Mouse (Mus musculus) lung, embryonic 16.5 days (tissue): ENCODE results near the gene Pcp2. TPM values are rescaled to one million over a fixed set of nuclear protein-coding genes. Genes with fewer than 3 reads are reported as not detected.

Source experiments
- ATAC-seq: fragments of 200-750 bp; cut with Nextera tagmentation; 2 replicates; pipeline ENCODE4 v1.8.0; 2017; ENCODE audit warnings: low read depth, mild to moderate bottlenecking, moderate library complexity
- H3K27ac ChIP-seq: fragments of 300-500 bp; sonication (generic); 2 replicates; pipeline ENCODE4 v1.5.1; 2014; ENCODE audit warnings: mild to moderate bottlenecking, control low read depth, low read length
- H3K27me3 ChIP-seq: fragments of 300-500 bp; sonication (generic); 2 replicates; pipeline ENCODE4 v1.6.1; 2014; ENCODE audit warnings: low read depth, low read length, mixed read lengths; ENCODE audit not compliant: control insufficient read depth, insufficient read depth
- H3K36me3 ChIP-seq: fragments of 300-500 bp; sonication (generic); 2 replicates; pipeline ENCODE4 v1.6.1; 2014; ENCODE audit warnings: low read length; ENCODE audit not compliant: control insufficient read depth, insufficient read depth
- H3K4me1 ChIP-seq: fragments of 300-500 bp; sonication (generic); replicated peaks from 2 replicates; pipeline ENCODE4 v1.6.1; 2014; ENCODE audit warnings: low read length, mixed read lengths; ENCODE audit not compliant: control insufficient read depth, insufficient read depth
- H3K4me2 ChIP-seq: fragments of 300-500 bp; sonication (generic); 2 replicates; pipeline ENCODE4 v1.6.1; 2014; ENCODE audit warnings: low read depth, low read length, control low read depth
- H3K4me3 ChIP-seq: fragments of 300-500 bp; sonication (generic); 2 replicates; pipeline ENCODE4 v1.5.1; 2014; ENCODE audit warnings: mild to moderate bottlenecking, low read length, control low read depth
- H3K9ac ChIP-seq: fragments of 300-500 bp; sonication (generic); 2 replicates; pipeline ENCODE4 v1.6.1; 2014; ENCODE audit warnings: low read length, control low read depth
- H3K9me3 ChIP-seq: fragments of 300-500 bp; sonication (generic); 2 replicates; pipeline ENCODE4 v1.6.1; 2016; ENCODE audit warnings: low read length; ENCODE audit not compliant: control insufficient read depth
- WGBS: fragments of 180-500 bp; shearing (Covaris S2); extraction: QIAGEN DNeasy Blood & Tissue Kit; methylation state at CpG from one replicate; pipeline ENCODE4 v1.1.7; 2014; 5-methylcytosine and 5-hydroxymethylcytosine counted together
- polyA plus RNA-seq: library from polyadenylated mRNA; unstranded; fragments of >200 nt; fragmentation: Nextera tagmentation; extraction: Ambion mirVana; gene quantifications from 2 replicates; pipeline ENCODE4 v1.2.1, GENCODE M21; 2015

The Pcp2 gene
- polyA plus RNA-seq, 1 experiment from 2014 or later = 0.10 TPM

DNA sequence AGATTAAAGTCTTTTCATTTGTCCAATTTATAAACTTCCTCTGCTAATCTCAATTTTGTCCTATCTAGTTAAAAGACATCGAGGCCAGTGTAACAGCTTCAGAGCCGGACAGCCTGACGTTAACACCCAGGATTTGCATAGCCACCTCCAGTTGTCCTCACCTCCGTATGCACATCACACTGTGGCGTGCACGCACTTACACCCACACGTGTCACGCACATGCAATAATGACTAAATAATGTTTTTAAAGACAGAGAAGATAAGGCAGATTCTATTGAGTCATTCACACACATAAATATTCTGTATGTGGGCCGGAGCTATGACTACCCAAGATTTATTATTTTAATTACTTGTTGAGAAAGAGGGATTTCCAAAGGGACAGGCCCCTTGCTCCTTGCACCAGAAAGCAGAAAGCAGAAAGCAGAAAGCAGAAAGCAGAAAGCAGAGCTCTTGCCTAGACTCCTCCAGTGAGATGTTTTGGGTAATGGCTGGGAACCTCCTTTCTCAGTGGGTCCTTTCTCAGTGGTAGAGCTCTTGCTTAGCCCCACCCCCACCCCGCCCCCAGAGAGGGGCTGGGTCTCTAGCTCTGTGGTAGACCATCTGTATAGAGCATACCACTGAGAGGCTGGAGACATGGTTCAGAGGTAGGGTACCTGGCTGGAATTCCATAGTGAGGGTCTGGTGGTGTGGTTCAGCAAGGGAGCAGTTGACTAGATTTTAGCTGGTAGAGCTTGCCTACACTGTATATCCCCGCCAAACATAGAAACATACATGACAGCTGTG is 29.6 kb upstream of the Pcp2 start:
- WGBS = 59% methylated on average over 11 of the region's 11 CpGs
- ATAC-seq = no peak
- Histone ChIP-seq H3K36me3 (no peaks in the 10 kb centered on the region), H3K4me2 (no peak overlapping the region), H3K4me3 (no peak overlapping the region), H3K27ac (no peak overlapping the region), H3K9me3 (no peaks in the 10 kb centered on the region), H3K4me1 (no peaks in the 10 kb centered on the region), H3K9ac (no peak overlapping the region), H3K27me3 (no peaks in the 10 kb centered on the region)

DNA sequence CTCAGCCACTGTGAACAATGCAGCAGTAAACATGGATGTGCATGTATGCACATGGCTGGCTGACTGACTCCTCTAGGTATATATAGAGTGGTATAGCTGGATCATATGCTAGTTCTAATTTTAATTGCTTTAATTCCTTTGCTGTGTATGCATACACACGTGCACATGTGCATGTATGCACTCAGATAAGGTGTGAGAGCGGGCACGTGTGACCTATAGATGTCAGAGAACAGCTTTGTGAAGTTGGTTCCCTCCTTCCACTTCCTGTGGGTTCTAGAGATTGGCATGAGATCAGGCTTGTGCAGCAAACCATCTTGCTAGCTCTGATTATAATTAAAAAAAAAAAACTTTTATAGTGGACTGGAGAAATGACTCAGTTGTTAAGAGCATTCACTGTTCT is 27.5 kb upstream of the Pcp2 start:
- no peaks in the 10 kb centered on the region for H3K36me3 ChIP-seq
- WGBS = 59% methylated on average over 3 of the region's 3 CpGs
- no peaks in the 10 kb centered on the region for H3K27me3 ChIP-seq
- H3K4me2 ChIP-seq = no peak overlapping the region
- H3K9me3 ChIP-seq = no peaks in the 10 kb centered on the region
- no peak for ATAC-seq
- no peak overlapping the region for H3K27ac ChIP-seq
- no peak overlapping the region for H3K9ac ChIP-seq
- no peaks in the 10 kb centered on the region for H3K4me1 ChIP-seq
- no peak overlapping the region for H3K4me3 ChIP-seq

DNA sequence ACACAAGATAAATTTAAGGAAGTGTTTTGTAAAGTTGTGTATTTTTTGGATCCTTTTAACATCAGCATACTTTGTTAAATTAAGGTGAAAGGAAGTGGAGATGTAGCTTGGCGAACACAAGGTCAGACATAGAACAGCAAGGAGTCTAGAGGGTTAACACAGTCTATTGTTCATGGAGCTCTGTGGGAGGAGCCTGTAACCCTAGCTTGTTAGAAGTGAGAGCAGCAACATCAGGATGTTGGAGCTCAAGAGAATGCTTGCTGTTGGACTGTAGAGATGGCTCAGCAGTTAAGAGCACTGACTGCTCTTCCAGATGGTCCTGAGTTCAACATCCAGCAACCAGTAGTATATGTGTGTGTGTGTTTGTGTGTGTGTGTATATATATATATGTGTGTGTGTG is 23.6 kb upstream of the Pcp2 start:
- 45% methylated on average over 1 of the region's 1 CpGs for WGBS
- Histone ChIP-seq H3K4me2 (no peak overlapping the region), H3K4me3 (no peak overlapping the region), H3K9me3 (no peaks in the 10 kb centered on the region), H3K36me3 (no peaks in the 10 kb centered on the region), H3K9ac (no peak overlapping the region), H3K27me3 (no peaks in the 10 kb centered on the region), H3K4me1 (no peaks in the 10 kb centered on the region), H3K27ac (no peak overlapping the region)
- ATAC-seq = no peak

DNA sequence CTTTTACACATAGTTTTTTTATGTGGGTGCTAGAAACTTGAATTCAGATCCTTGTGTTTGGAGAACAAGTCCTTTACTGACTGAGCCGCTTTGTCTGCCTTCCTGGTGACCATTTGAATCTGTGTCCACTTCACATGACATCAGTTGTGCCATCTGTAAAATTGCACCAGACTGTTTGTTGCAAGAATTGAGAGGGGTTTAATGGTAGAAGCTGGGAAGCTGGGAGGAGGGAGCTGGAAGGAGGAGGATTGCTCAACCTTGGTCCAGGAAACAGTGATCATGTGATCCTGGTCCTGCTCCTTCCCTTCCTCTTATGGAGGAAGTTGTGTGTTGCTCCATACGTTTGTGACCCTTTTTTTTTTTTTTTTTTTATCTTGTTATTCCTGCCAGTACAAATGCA is 22.9 kb upstream of the Pcp2 start:
- H3K4me1 ChIP-seq = no peaks in the 10 kb centered on the region
- no peak overlapping the region for H3K27ac ChIP-seq
- no peak for ATAC-seq
- H3K4me3 ChIP-seq = no peak overlapping the region
- H3K4me2 ChIP-seq = no peak overlapping the region
- WGBS = 51% methylated on average over 2 of the region's 2 CpGs
- H3K9me3 ChIP-seq = no peaks in the 10 kb centered on the region
- no peak overlapping the region for H3K9ac ChIP-seq
- no peaks in the 10 kb centered on the region for H3K27me3 ChIP-seq
- H3K36me3 ChIP-seq = no peaks in the 10 kb centered on the region

DNA sequence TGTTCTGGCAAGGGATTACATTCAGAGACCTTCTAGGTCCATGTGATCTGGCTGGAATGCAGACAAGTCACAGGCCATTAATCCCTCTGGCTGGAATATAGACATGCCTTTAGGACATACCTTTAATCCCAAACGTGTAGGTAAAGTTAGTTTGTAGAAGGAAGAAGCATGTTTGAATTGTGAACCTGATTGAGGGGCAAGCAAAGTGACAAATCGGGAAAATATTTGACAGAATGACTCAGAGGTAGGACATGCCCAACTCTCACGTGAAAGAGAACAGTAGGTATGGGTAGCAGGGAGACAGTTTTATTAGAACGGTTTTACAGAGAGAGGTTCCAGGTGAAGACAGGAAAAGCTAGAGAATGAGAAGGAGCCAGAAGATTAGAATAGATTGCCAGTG is 22.2 kb upstream of the Pcp2 start:
- H3K4me1 ChIP-seq = no peaks in the 10 kb centered on the region
- no peak overlapping the region for H3K4me2 ChIP-seq
- 64% methylated on average over 4 of the region's 4 CpGs for WGBS
- no peaks in the 10 kb centered on the region for H3K9me3 ChIP-seq
- H3K27ac ChIP-seq = no peak overlapping the region
- no peaks in the 10 kb centered on the region for H3K27me3 ChIP-seq
- no peak overlapping the region for H3K9ac ChIP-seq
- ATAC-seq = no peak
- H3K36me3 ChIP-seq = no peaks in the 10 kb centered on the region
- H3K4me3 ChIP-seq = no peak overlapping the region

DNA sequence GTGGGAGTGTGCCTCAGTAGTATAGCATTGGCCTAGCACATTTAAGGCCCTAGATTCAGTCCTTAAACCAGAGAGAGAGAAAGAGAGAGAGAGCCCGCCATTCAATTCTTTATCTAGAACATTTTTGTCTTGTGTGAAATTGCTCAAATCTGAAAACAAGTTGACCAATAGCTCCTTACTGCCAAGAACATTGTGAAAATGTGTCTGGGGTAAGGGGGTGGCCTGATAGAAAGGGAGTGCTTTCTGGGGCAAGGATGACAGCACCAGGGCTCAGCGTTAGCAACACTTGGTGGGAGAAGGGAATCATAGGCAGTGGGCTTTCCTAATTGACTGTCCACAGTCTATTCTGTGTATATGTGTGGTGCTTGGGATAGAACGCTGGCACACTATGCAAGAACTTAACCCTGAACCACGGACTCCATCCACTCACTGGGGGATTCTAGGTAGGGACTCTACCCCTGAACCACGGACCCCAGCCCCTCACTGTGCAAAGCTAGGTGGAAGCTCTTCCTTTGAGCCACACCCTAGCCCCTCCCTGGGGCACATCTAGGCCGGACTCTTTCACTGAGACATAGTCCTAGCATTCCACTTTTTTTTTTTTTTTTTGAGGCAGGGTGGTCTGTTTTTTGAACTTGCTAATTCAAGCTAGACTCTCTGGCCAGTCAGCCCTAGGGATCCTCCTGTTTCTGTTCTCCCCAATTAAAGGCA is 21.6 kb upstream of the Pcp2 start:
- Histone ChIP-seq H3K9ac (no peak overlapping the region), H3K9me3 (no peaks in the 10 kb centered on the region), H3K27ac (no peak overlapping the region), H3K4me1 (no peaks in the 10 kb centered on the region), H3K36me3 (no peaks in the 10 kb centered on the region), H3K27me3 (no peaks in the 10 kb centered on the region), H3K4me3 (no peak overlapping the region), H3K4me2 (no peak overlapping the region)
- WGBS = 75% methylated on average over 6 of the region's 6 CpGs
- no peak for ATAC-seq

DNA sequence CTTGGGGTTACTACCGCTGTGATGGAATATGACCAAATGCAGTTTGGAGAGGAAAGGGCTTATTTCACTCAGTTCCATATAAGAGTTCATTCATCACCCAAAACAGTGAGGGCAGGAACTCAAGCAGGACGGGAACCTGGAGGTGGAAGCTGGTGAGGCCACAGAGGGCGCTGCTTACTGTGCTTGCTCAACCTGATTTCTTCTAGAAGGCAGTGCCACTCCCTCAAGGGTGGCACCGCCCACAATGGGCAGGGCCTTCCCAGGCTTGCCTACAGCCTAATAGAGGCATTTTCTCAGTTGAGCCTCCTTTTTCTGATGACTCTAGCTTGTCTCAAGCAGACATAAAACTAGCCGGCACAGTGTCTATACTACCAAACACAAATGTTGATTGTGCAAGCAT is 20.5 kb upstream of the Pcp2 start:
- no peak overlapping the region for H3K4me2 ChIP-seq

DNA sequence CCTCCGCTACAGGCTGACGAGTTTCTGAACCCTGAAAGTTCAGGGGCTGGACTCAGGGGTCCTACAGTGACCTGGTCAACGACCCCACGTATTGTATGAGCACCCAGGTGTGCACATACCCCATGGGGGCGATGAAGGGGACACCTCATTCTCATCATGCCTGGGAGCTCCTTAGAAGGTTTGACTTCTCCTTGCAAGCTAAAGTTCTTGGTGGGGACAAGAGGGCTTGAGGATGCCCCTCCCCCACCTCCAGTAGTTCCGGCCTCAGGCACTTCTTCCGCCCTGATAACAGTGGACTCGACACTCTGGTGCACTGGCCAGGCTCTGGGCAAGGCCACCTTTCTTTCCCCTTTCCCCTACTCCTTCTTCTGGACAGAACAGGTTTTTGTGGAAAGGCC is 6.1 kb upstream of the Pcp2 start:
- ATAC-seq = peak; percentile 60
- H3K4me3 ChIP-seq = peak overlapping the region; percentile 73
- peak overlapping the region; percentile 71 for H3K9ac ChIP-seq
- peaks cover 2% of the 10 kb centered on the region; the same call in 1 of the 2 replicates for H3K27me3 ChIP-seq
- WGBS = 8% methylated on average over 8 of the region's 8 CpGs
- peak overlapping the region; percentile 17 for H3K27ac ChIP-seq
- H3K9me3 ChIP-seq = no peaks in the 10 kb centered on the region
- peaks cover 6% of the 10 kb centered on the region for H3K36me3 ChIP-seq
- peak overlapping the region; percentile 85 for H3K4me2 ChIP-seq
- peaks cover 7% of the 10 kb centered on the region; the same call in 1 of the 2 replicates for H3K4me1 ChIP-seq

More for the DNA sequence above, 20.5 kb upstream of the Pcp2 start:
- H3K9ac ChIP-seq = no peak overlapping the region
- no peak overlapping the region for H3K27ac ChIP-seq
- no peaks in the 10 kb centered on the region for H3K9me3 ChIP-seq
- H3K27me3 ChIP-seq = no peaks in the 10 kb centered on the region
- H3K4me1 ChIP-seq = no peaks in the 10 kb centered on the region
- no peaks in the 10 kb centered on the region for H3K36me3 ChIP-seq
- ATAC-seq = peak; percentile 41; the same call in 1 of the 2 replicates
- H3K4me3 ChIP-seq = no peak overlapping the region
- 13% methylated on average over 5 of the region's 5 CpGs for WGBS

DNA sequence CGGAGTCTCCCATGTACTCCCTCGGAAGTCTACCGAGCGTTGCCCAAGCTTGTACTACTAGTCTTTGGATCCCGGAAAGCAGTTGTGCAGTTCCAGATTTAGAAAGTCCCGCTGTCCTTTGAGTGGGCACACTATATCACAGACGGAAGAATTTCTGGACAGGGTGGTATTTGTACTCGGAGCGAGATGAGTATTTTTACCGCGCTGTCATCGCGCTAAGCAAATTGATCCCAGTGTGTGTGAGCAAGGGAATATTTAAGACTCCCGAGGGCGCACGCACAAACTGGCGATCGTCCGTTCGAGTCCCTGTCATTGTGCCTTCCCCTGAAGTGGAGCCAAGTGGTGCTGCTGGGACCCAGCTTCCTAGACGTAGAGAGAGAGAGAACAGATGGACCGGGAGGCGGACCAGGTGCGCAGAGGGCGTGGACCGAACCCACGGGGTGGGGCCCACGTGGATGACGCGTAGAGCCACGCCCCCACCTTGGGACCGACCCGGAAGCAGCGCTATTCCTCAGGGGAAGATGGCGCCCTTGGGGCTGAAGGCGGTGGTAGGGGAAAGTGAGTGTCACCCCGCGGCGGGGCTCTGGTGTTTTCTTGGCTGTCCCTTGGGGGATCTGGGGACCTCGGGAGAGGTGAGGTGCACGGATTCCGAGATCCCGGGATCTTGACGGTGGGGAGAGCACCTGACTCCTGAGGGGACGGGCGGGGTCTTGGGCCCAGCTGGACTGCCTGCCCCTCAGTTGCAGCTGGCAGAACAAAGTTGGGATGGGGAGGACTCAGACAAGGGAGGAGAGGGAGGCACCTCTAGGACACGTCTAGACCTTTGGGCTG is 5.5 kb upstream of the Pcp2 start, which contains the start of gene Stxbp2:
Gene Stxbp2, plus strand, starts transcription at position 309 of the 831 bp plus-strand sequence.
- no peaks in the 10 kb centered on the region for H3K9me3 ChIP-seq
- 4% methylated on average over 47 of the region's 47 CpGs for WGBS
- peaks cover 6% of the 10 kb centered on the region for H3K36me3 ChIP-seq
- peak; percentile 92 for ATAC-seq
- H3K9ac ChIP-seq = peak within 1 kb of the TSS; percentile 71
- H3K4me1 ChIP-seq = peaks cover 7% of the 10 kb centered on the region; the same call in 1 of the 2 replicates
- peak within 1 kb of the TSS; percentile 73 for H3K4me3 ChIP-seq
- H3K27me3 ChIP-seq = peaks cover 2% of the 10 kb centered on the region; the same call in 1 of the 2 replicates
- H3K27ac ChIP-seq = peak within 1 kb of the TSS; percentile 17
- peak within 1 kb of the TSS; percentile 85 for H3K4me2 ChIP-seq
